Mouse (Mus musculus) midbrain, embryonic 11.5 days (tissue): ENCODE measurements at regions not wholly inside any gene's neighbourhood (a gene's known extent, or its start where the extent isn't known, plus 50 kb on each side); places are given as distances from the start of the nearest gene placed in this dataset.

Source experiments
- ATAC-seq: fragments of 200-750 bp; cut with Nextera tagmentation; 2 replicates; pipeline ENCODE4 v1.8.0; 2017; ENCODE audit warnings: moderate TSS enrichment, moderate library complexity; ENCODE audit not compliant: low FRiP score
- DNase-seq: peaks from one replicate; pipeline ENCODE4 v3.0.0; 2015; ENCODE audit warnings: low spot score; ENCODE audit errors: missing footprints
- H3K27ac ChIP-seq: fragments of 300-500 bp; sonication (generic); 2 replicates; pipeline ENCODE4 v1.5.1; 2014; ENCODE audit warnings: low read depth, low read length
- H3K27me3 ChIP-seq: fragments of 300-500 bp; sonication (generic); 2 replicates; pipeline ENCODE4 v1.6.1; 2014; ENCODE audit warnings: mild to moderate bottlenecking, low read length, moderate library complexity, mixed read lengths; ENCODE audit not compliant: control insufficient read depth, insufficient read depth
- H3K36me3 ChIP-seq: fragments of 300-500 bp; sonication (generic); 2 replicates; pipeline ENCODE4 v1.6.1; 2014; ENCODE audit warnings: mild to moderate bottlenecking, low read length, moderate library complexity, mixed read lengths; ENCODE audit not compliant: control insufficient read depth, insufficient read depth
- H3K4me1 ChIP-seq: fragments of 300-500 bp; sonication (generic); 2 replicates; pipeline ENCODE4 v1.6.1; 2014; ENCODE audit warnings: low read length; ENCODE audit not compliant: control insufficient read depth, insufficient read depth
- H3K4me2 ChIP-seq: fragments of 300-500 bp; sonication (generic); 2 replicates; pipeline ENCODE4 v1.6.1; 2014; ENCODE audit warnings: mild to moderate bottlenecking, moderate library complexity
- H3K4me3 ChIP-seq: fragments of 300-500 bp; sonication (generic); 2 replicates; pipeline ENCODE4 v1.5.1; 2014; ENCODE audit warnings: low read depth, low read length
- H3K9ac ChIP-seq: fragments of 300-500 bp; sonication (generic); 2 replicates; pipeline ENCODE4 v1.6.1; 2014; ENCODE audit warnings: low read length
- H3K9me3 ChIP-seq: fragments of 300-500 bp; sonication (generic); 2 replicates; pipeline ENCODE4 v1.6.1; 2016; ENCODE audit warnings: low read length; ENCODE audit not compliant: control insufficient read depth
- WGBS: fragments of 180-500 bp; shearing (Covaris S2); extraction: QIAGEN DNeasy Blood & Tissue Kit; methylation state at CpG from one replicate; pipeline ENCODE4 v1.1.7; 2014; 5-methylcytosine and 5-hydroxymethylcytosine counted together

DNA sequence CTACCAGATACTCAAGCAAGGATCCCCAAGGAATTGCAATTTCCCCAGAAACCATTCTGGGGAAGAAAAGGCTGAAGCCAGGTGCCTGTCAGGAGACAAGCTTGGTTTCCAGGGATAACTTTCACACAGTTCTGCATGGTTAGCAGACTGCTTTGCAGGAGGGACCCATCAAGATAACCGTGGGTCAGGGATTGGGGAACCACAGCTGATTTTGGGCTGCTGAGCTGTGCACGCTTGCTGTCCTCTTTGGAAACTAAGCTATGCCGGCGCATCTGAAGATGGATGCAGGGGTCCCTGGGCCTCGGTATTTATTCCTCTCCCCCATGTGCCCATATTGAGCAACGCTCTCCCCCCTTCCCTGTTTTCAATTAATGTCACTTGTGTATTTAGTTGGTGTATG is 151.1 kb downstream of the Qrsl1 start:
- ATAC-seq (no peak), DNase-seq (peak; percentile 82)
- no peaks in the 10 kb centered on the region for H3K4me1 ChIP-seq
- 94% methylated on average over 6 of the region's 6 CpGs for WGBS
- H3K9ac ChIP-seq, result no peak overlapping the region
- no peak overlapping the region for H3K4me2 ChIP-seq
- no peaks in the 10 kb centered on the region for H3K9me3 ChIP-seq
- H3K27me3 ChIP-seq, result no peaks in the 10 kb centered on the region
- no peaks in the 10 kb centered on the region for H3K36me3 ChIP-seq
- no peak overlapping the region for H3K27ac ChIP-seq
- H3K4me3 ChIP-seq, result no peak overlapping the region

DNA sequence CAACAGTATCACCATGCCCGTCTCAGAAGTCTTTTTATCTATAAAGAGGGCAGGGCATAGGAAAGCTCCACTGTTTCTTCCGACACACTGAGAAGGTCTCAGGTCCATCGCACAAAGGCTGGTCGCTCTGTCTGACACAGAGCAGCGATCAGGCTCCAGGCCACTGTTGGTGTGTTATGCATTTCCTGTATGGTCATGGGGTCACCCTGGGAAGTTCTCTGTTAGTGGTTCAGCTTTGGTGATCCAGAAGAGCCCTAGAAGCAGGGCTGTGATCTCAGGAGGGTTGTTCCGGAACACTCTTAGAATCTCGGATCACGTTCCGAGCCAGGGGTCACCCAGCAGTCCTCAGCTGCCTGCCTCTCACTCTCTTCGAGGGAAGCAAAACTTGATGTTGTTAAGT is 150.7 kb downstream of the Qrsl1 start:
- no peaks in the 10 kb centered on the region for H3K36me3 ChIP-seq
- no peak overlapping the region for H3K4me3 ChIP-seq
- H3K27ac ChIP-seq, result no peak overlapping the region
- DNase-seq (no peak), ATAC-seq (no peak)
- H3K4me2 ChIP-seq, result no peak overlapping the region
- no peaks in the 10 kb centered on the region for H3K4me1 ChIP-seq
- no peak overlapping the region for H3K9ac ChIP-seq
- no peaks in the 10 kb centered on the region for H3K9me3 ChIP-seq
- WGBS, result 87% methylated on average over 10 of the region's 10 CpGs
- no peaks in the 10 kb centered on the region for H3K27me3 ChIP-seq

DNA sequence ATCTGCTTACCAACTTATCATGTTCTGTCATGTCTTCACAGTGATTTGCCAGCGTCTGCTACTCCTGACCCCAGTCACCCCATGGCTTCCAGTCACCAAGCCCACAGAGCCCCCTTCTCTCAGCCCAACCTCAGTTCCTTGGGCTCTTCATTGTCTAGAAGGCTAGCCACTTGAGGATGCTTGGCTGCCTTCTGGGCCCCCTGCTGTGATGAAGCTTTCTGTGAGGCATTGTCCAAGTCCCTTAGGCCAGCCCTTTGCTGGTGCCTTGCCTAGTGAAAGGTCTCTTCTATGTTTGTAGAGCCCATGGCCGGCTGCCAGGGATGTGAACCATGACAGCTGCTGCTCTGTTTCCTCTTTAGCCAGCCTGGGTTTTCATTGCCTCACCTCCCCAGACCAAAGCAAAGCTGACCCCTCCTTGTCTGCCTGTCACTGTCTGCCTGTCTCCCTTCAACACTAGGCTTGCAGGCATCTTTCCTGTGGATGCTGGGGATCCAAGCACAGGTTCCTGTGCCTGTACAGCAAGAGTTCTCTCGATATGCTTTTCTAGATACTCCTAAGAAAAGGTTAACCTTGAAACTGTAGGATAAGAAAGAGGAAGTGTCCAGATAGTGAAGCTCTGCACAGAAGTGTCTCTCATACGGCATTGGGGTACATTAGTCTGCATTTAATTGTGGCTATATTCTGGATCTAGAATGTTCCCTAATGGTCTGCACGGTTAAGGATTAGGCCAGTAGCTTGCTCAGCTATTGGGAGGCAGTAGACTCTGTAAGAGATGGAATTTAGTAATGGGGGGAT is 149.5 kb downstream of the Qrsl1 start:
- Histone ChIP-seq H3K27me3 (no peaks in the 10 kb centered on the region), H3K9ac (no peak overlapping the region), H3K36me3 (no peaks in the 10 kb centered on the region), H3K4me3 (no peak overlapping the region), H3K4me2 (no peak overlapping the region), H3K4me1 (no peaks in the 10 kb centered on the region), H3K9me3 (no peaks in the 10 kb centered on the region), H3K27ac (no peak overlapping the region)
- WGBS, result 56% methylated on average over 5 of the region's 5 CpGs
- DNase-seq (peak; percentile 85), ATAC-seq (peak; percentile 50; the same call in 1 of the 2 replicates)

DNA sequence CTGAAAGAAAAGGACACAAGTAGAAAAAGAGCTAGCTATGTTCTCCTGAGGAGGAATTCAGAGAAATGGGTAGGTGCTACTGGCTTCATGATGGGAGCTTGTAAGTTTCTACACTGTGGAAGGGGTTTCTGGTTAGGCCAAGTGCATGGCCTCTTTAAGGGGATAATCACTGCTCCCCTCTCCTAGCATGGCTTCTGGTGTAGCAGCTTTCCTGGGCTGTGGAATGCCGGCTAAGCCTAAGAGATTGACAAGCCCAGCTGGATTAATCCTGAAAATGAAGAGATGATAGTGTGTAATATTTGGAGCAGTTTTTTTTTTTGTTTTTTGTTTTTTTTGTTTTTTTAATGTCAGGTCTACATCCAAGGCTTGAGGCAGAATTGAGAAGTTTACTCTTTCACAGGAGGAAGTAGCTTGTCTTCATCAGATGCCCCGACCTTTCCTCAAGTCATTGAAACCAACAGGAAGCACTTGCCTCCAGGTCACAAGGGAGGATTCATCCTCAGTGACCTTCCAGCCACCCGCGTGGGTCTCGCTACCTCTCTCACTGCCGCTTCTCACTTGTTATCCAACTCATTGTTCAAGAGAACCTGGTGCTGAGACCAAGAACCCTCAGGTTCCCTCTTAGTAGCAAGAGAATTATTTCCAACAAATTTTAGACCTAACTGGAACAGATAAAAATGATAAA is 144.5 kb downstream of the Qrsl1 start:
- DNase-seq, result peak; percentile 86
- Histone ChIP-seq H3K27me3 (no peaks in the 10 kb centered on the region), H3K36me3 (no peaks in the 10 kb centered on the region), H3K4me3 (no peak overlapping the region), H3K9me3 (no peaks in the 10 kb centered on the region), H3K9ac (no peak overlapping the region), H3K4me1 (no peaks in the 10 kb centered on the region), H3K27ac (no peak overlapping the region), H3K4me2 (no peak overlapping the region)
- ATAC-seq, result no peak
- WGBS, result 58% methylated on average over 6 of the region's 6 CpGs

DNA sequence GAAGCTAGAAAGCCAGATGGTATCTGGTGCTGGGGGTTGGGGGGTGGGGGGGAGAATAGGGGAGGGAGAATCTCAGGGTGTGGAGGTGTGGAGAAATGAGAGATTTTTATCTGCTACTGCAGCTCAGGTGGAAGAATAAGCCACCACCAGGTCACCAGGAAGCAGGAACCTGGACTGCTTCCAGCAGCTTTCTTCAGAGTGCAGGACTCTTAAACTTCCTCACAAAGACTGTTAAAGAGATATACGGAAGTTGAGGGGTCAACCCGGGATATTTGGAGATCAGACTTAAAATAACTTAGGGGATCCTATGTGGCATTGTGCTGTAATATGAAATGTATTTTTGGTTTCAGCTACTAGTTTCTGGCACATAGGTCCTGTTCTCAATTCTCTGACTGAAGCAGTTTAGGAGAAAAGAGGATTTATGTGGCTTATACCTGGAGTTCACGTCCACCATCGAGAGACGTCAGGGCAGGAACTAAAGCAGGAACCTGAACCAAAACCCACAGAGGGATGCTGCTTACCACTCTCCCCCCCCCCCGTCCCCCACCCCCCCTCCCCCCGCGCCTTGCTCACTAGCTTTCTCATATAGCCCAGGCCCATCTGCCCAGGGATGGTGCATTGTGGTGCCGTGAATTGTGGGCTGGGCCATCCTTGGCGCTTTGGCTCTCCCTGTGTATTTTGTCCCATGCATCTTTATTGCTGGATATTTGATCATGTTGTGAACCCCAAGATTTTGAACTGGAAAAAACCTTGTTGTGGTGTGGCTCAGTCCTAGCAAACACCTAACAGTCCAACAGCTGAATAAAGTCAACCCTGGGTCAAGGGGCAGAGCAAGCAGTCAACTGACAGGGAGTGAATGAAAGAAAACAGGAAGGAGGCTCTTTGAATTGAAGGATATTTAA is 143.2 kb downstream of the Qrsl1 start:
- Histone ChIP-seq H3K9me3 (no peaks in the 10 kb centered on the region), H3K4me1 (no peaks in the 10 kb centered on the region), H3K27ac (no peak overlapping the region), H3K27me3 (no peaks in the 10 kb centered on the region), H3K4me3 (no peak overlapping the region), H3K4me2 (no peak overlapping the region), H3K36me3 (no peaks in the 10 kb centered on the region), H3K9ac (no peak overlapping the region)
- DNase-seq (peak; percentile 71), ATAC-seq (no peak)
- 91% methylated on average over 10 of the region's 10 CpGs for WGBS

DNA sequence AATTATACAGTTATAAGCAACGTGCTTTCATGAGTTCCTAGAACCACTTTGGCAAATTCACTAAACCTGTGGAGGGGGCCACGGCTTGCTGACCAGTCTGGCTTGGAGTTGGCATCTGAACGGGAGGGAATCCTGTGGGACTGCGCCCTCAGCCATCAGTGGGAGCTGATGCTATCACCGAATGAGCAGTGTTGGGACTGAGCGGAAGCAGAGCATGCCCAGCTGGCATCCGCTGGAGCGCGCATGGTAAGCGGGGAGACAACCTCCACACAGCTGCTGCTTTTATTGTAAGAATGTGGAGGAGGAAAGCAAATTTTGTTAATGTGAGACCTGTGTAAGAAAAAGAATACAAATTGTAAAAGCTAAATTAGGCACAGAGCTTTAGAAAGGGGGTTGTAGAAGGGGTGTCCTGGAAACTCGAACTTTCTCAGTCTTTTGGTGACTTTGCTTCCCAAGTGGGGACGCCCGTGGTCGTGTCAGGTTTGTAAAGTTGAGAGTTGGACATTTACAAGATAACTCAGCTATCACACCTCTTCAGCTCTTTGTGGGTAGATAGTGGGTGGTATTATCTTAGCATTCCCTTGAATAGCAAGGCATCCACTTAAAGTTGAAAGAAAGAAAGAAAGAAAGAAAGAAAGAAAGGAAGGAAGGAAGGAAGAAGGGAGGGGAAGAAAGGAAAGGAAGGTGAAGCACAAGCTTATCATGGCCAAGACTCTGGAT is 142.2 kb downstream of the Qrsl1 start:
- WGBS, result 82% methylated on average over 14 of the region's 14 CpGs
- H3K9me3 ChIP-seq, result no peaks in the 10 kb centered on the region
- no peak overlapping the region for H3K4me2 ChIP-seq
- H3K27me3 ChIP-seq, result no peaks in the 10 kb centered on the region
- no peaks in the 10 kb centered on the region for H3K36me3 ChIP-seq
- no peak overlapping the region for H3K27ac ChIP-seq
- no peak overlapping the region for H3K4me3 ChIP-seq
- no peak overlapping the region for H3K9ac ChIP-seq
- no peak for ATAC-seq
- no peaks in the 10 kb centered on the region for H3K4me1 ChIP-seq
- no peak for DNase-seq

DNA sequence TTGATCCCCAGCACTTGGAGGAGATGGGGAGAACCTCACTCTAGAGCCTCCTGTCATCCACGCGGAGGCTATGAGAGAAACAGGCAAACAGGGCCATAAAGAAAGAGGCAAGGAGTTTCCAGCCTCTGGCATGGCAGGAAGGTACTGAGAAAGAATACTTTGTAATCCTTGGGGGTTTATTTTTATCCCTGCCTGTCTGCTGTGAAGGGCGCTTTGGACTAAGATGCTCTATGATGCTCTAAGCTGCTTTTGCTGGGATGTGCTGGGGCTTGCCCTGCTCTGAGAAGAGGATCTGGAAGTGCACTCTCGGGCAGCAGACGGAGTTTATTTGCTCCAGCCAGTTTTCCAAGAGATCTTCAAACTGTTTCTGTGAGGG is 141.7 kb downstream of the Qrsl1 start:
- H3K4me3 ChIP-seq, result no peak overlapping the region
- ATAC-seq, result no peak
- 87% methylated on average over 5 of the region's 5 CpGs for WGBS
- H3K4me2 ChIP-seq, result no peak overlapping the region
- no peaks in the 10 kb centered on the region for H3K9me3 ChIP-seq
- no peak overlapping the region for H3K9ac ChIP-seq
- no peaks in the 10 kb centered on the region for H3K27me3 ChIP-seq
- no peak overlapping the region for H3K27ac ChIP-seq
- DNase-seq, result no peak
- no peaks in the 10 kb centered on the region for H3K4me1 ChIP-seq
- H3K36me3 ChIP-seq, result no peaks in the 10 kb centered on the region

DNA sequence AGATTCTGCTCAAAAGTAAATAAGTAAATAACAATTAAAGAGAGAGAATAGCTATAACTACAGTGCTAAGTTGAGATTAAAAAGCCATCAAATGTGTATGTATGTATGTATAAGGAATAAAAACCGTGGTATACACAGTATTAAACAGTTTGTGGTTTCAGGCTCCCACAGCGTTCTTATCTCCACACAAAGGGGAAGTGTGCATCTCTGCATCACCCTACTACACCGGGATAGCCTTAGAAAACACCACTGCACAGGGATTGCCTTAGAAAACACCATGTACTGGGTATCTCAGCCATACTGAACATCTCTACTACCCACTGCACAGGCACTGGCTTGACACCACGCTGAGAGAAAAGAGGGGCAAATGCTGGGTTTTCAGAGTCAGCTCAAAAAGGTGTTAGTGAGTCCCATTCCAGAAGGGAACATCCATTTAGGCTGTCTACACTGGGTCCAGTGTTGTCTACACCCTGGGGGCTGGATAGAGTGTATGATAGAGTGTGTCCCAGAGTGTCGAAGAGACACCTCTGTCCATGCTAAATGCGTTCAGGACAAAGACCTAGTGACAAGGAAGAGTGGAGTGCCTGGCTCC is 139.5 kb downstream of the Qrsl1 start:
- Histone ChIP-seq H3K27me3 (no peaks in the 10 kb centered on the region), H3K9me3 (no peaks in the 10 kb centered on the region), H3K27ac (no peak overlapping the region), H3K4me3 (no peak overlapping the region), H3K9ac (no peak overlapping the region), H3K36me3 (no peaks in the 10 kb centered on the region), H3K4me2 (no peak overlapping the region), H3K4me1 (no peaks in the 10 kb centered on the region)
- whole genome bisulfite sequencing, result 88% methylated on average over 6 of the region's 6 CpGs
- ATAC-seq (no peak), DNase-seq (no peak)
